Mouse (Mus musculus) right cerebral cortex, postnatal 25 days (tissue): Measurements from ENCODE around the gene Tm4sf5.
"Not testable (repeated sequence)": the region's sequence is repeated elsewhere in the genome, so short reads cannot be mapped to it uniquely, and the experiment has no call there.

Experiments
- DNase-seq: peaks from one replicate; pipeline ENCODE4 v3.0.0; 2022

The Tm4sf5 gene

GRCm38 (mm10) chr11:70511242-70511641 is 6.2 kb downstream of the Tm4sf5 start:
- no peak for DNase-seq

GRCm38 (mm10) chr11:70511825-70512224 is 6.8 kb downstream of the Tm4sf5 start:
- no peak for DNase-seq

DNA sequence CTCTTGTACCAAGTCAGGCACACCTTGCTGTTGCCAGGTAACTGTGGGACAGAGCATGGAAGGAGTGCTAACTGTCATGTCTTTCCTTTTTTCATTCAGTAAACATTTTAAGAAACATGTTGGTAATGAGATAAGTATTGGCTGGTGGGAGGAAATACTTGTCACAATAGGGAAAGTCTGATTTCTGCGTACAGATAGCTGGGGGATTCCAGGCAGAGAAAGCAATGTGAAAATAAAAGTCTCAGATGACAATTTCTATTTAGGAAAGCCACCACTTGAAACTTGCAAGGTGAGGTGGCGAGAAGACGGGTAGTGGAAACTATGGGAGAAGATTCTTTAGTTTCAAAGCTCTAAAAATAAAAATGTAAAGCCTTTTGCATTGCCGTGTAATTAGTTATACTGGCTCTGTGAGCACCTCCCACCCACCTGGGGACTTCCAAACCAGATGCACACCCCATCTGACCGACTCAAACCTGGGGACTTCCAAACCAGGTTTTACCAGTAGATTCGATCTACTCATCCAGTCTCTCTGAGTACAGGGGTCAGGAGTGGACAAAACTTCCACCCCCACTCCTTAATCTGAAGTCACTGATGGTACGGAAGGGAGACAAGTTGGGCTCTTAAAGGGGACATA is 7.8 kb downstream of the Tm4sf5 start:
- no peak for DNase-seq

DNA sequence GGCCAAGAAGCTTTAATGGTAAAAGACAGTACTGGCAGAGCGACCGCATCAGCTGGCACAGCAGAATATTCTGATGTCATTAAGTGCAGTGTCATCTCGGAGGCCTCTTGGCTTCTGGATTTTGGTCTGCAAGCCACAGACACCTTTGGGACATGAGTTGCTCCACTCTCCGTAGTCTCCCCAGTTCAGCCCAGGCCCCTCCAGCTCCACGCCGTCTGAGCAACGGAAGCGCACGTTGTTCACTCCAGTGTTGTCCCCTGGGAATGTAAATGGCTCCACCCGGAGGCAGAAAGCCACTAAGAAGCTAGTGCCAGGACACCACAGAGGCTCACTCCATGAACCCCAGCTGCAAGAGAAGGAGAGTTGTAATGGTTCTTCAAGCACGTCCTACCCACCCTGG is 8.5 kb downstream of the Tm4sf5 start:
- no peak for DNase-seq

DNA sequence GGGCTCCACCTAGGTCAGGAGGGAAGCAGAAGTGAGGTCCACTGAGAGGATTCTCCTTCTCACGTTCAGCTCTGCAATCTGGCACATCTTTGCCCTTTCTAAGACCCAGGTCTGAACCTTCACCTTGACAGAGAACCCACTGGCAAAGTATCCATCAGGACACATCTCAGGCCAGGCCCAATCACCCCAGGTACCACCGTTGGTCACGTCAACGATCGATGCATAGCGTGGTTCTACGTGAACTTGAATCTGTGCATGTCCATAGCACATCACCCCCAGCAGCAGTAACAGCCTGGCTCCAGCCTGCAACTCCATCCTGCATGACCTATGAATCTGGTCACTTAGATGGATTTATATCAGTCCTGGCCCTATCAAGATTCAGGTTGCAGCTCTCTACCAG is 9.2 kb downstream of the Tm4sf5 start, which contains the start of gene Vmo1:
Gene Vmo1 (minus strand): TSS at position 329 of the 400 bp plus-strand sequence.
- no peak for DNase-seq

- no peak for DNase-seq
Measured at GRCm38 (mm10) chr11:70516352-70516751, 11.3 kb downstream of the Tm4sf5 start.

- no peak for DNase-seq
Measured at GRCm38 (mm10) chr11:70518436-70518835, 13.4 kb downstream of the Tm4sf5 start.

DNA sequence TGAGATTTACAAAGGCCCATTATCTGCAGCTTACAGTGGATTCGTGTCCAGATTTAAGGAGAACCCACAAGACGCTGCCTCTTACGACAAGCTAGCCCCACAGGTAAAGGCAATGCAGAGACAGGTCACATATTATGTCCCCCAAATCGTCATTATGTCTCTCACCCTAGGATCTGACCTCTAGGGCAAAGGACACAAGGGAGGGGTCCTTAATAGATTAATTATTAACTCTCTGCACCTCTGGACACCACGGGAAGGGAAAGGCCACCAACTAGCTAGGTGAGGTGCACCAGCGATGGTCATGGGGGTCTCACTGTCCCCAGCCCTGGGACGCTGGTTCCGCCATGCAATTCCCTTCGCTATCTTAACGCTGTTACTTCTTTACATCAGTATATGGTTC is 13.9 kb downstream of the Tm4sf5 start, which contains the start of gene Gltpd2:
Gene Gltpd2 (plus strand): TSS at position 274 of the 400 bp plus-strand sequence.
- DNase-seq, result no peak

GRCm38 (mm10) chr11:70520178-70520769 is 15.2 kb downstream of the Tm4sf5 start:
- no peak for DNase-seq

DNA sequence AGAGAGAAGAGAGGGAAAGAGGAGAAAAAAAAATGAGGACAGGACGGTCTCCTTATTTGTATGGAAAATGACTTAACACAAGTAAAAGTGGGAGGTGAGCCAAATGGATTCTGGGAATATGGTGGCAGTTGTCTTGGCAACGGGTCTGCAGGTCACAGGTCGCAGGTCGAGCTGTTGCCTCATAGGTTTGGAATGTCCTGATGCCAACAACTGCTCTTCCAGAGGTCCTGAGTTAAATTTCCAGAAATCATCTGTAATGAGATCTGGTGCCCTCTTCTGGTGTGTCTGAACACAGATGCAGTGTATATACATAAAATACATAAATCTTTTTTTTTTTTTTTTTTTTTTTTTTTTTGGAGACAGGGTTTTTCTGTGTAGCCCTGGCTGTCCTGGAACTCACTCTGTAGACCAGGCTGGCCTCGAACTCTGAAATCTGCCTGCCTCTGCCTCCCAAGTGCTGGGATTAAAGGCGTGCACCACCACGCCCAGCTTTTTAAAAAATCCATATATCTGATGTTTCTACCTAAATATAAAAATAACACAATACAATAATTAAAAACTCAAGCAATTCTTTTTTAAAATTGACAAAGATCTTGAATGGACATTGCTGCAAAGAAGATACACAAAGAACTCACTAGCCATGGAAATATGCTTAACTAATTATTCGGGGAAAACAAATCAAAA is 18.4 kb downstream of the Tm4sf5 start:
- not testable (repeated sequence) for DNase-seq

GRCm38 (mm10) chr11:70524782-70525181 is 19.7 kb downstream of the Tm4sf5 start:
- no peak for DNase-seq

DNA sequence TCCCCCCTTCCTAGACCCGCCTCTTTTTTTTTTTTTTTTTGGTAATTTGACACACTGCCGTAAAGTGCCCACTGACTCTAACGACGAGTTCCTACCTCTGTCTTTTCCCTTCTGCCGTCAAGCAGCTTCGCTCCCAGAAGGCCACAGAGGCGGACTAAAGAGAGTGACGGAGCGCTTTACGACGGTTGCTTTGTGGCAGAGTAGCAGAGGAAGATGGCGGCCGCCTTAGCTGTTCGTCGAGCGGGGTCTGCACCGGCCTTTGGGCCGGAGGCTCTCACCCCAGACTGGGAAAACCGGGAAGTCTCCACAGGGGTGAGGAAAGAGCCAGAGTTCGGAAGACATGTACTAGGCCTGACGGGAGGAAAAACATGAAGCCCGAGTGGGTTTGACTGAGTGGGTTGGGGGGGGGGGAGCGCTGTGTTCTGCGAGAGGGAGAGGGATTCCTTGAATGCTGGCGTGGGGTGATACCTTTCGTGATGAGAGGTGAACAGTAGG is 20.2 kb downstream of the Tm4sf5 start, which contains the start of gene Psmb6:
Gene Psmb6 (plus strand): TSS at position 184 of the 495 bp plus-strand sequence.
- DNase-seq, result peak; percentile 93

DNA sequence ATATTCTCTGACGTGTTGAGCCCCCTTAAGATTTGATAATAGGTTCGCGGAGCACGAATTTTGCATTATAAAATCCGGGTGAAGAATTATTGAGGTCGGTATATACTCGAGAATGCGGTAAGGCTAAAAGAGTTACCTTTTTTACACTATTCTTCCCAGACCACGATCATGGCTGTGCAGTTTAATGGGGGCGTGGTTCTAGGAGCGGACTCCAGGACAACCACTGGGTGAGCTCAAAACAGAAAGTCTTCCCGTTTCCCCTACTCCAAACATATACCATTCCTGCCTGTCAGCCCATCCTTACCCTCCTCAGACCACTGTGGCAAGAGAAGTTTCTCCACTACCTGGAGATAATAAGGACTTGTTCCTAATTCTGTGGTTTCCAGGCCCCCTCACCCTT is 20.7 kb downstream of the Tm4sf5 start:
- DNase-seq, result no peak

GRCm38 (mm10) chr11:70526211-70526610 is 21.2 kb downstream of the Tm4sf5 start:
- no peak for DNase-seq

GRCm38 (mm10) chr11:70528610-70529009 is 23.6 kb downstream of the Tm4sf5 start:
- DNase-seq, result no peak

- not testable (repeated sequence) for DNase-seq
Measured at GRCm38 (mm10) chr11:70531065-70531464, 26.0 kb downstream of the Tm4sf5 start.

DNA sequence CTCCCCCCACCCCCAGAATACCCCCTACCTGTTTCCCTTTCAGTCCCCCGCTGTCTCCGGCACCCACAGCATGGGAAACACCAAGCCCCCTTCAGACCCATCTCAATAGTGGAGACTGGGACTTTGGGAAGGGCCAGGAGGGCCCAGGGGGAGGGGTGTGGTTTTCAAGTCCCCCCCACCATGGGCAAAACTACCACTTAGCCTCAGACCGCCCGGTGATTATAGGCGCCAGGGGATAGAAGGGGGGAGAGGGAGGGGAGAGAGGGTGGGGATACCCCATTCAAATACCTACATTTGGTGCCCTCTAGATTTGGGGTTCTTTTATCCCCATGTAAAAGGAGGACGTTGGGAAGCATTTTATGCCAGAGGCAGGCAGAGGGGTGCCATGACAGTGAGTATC is 27.8 kb downstream of the Tm4sf5 start, which contains the start of gene Gm40193:
Gene Gm40193 (minus strand): TSS at position 101 of the 400 bp plus-strand sequence.
- no peak for DNase-seq

DNA sequence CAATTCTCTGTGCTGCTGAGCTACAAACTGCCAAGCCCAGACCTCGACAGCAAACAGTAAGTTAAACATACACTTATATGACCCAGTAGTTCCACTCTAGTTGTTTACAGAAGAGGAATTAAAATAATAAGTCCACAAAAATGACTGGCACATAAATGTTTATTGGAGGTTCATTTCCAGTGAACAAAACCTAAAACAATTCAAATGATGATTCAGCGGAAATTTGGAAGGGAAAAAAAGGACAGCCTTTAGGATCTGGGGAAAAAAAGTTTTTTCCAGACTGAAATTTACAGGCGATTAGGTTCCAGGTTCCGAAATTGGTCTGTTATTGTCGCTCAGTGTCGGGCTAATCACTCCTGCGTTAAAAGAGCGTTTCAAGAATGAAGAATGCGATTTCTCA is 34.4 kb downstream of the Tm4sf5 start:
- no peak for DNase-seq

- peak; percentile 76 for DNase-seq
Measured at GRCm38 (mm10) chr11:70539877-70540587, 35.0 kb downstream of the Tm4sf5 start, which contains the start of gene Pld2. Gene Pld2 (plus strand): TSS chr11:70540064.

GRCm38 (mm10) chr11:70540928-70541327 is 35.9 kb downstream of the Tm4sf5 start:
- no peak for DNase-seq

DNA sequence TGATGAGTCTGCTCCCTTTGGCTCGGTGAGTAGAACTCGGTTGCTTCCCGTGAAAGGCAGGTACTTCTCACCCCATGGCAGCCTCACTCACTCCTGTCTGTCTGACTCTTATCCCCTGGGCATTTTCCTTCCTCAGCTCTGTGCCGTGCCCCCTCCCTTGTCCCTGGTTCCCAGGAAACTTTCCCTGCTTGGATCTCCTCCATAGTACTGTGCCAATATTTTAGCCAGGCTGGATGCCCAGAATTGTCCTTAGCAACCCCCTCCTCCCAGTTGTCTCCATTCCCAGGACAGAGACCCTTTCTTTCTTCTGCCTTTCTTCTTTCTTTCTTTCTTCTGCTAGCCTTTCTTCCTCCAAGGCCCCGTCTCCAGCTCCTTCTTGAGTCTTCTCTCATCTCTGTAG is 36.4 kb downstream of the Tm4sf5 start:
- no peak for DNase-seq

GRCm38 (mm10) chr11:70544496-70544895 is 39.5 kb downstream of the Tm4sf5 start:
- no peak for DNase-seq

GRCm38 (mm10) chr11:70551526-70551925 is 46.5 kb downstream of the Tm4sf5 start:
- DNase-seq, result no peak
